Mouse (Mus musculus) olfactory bulb, adult 2 months (tissue): ENCODE data around the gene Gm10330.
"Not testable (repeated sequence)": the region's sequence is repeated elsewhere in the genome, so short reads cannot be mapped to it uniquely, and the experiment has no call there.

Source experiments
- CTCF ChIP-seq: fragments of 200-500 bp; IDR thresholded peaks from 2 replicates; pipeline ENCODE4 v1.5.1; 2012; ENCODE audit warnings: low read depth, mild to moderate bottlenecking, low read length, moderate library complexity; ENCODE audit not compliant: insufficient read depth
- POLR2A ChIP-seq: fragments of 200-500 bp; IDR thresholded peaks from 2 replicates; pipeline ENCODE4 v1.6.1; 2012; ENCODE audit warnings: mild to moderate bottlenecking, low read depth, low read length, moderate library complexity; ENCODE audit not compliant: insufficient read depth

- TF ChIP-seq CTCF, POLR2A: not testable (repeated sequence)
These were observed at the start of gene Gm10330 for GRCm38 (mm10) chr12:23780165-23780564.
